Mouse (Mus musculus) myocyte (in vitro differentiated cells): ENCODE data around the gene Nup93.

ENCODE experiments used
- CEBPB ChIP-seq: IDR thresholded peaks from 2 replicates; pipeline ENCODE4 v1.6.1; 2011; ENCODE audit warnings: mild to moderate bottlenecking, moderate library complexity; ENCODE audit not compliant: poor library complexity, insufficient read depth, severe bottlenecking
- E2F4 ChIP-seq: IDR thresholded peaks from one replicate; pipeline ENCODE4 v1.6.1; 2011; ENCODE audit warnings: mild to moderate bottlenecking, control low read depth, moderate library complexity; ENCODE audit not compliant: insufficient read depth
- MAX ChIP-seq: IDR thresholded peaks from one replicate; pipeline ENCODE4 v1.6.1; 2011; ENCODE audit warnings: low read depth, mild to moderate bottlenecking, control low read depth
- MYOD1 ChIP-seq, 3 experiments: IDR thresholded peaks; one replicate each; pipeline ENCODE4 v1.6.1; 2011; ENCODE audit warnings: control low read depth in 2 of 3, low read depth in 2 of 3, mild to moderate bottlenecking in 2 of 3, moderate library complexity in 1 of 3; ENCODE audit not compliant: insufficient read length in 2 of 3, control insufficient read depth in 1 of 3
- MYOG ChIP-seq, 3 experiments: IDR thresholded peaks; one replicate each; pipeline ENCODE4 v1.6.1; 2011; ENCODE audit warnings: control low read depth in 2 of 3, low read depth in 2 of 3, mild to moderate bottlenecking in 2 of 3; ENCODE audit not compliant: insufficient read length in 2 of 3, control insufficient read depth in 1 of 3, insufficient read depth in 1 of 3
- POLR2A ChIP-seq: IDR thresholded peaks from one replicate; pipeline ENCODE4 v1.6.1; 2011; ENCODE audit warnings: low read depth, mild to moderate bottlenecking, control low read depth, moderate library complexity; ENCODE audit not compliant: insufficient read length
- POLR2AphosphoS2 ChIP-seq: IDR thresholded peaks from one replicate; pipeline ENCODE4 v1.6.1; 2011; ENCODE audit warnings: low read depth, control low read depth; ENCODE audit not compliant: insufficient read length
- REST ChIP-seq: IDR thresholded peaks from one replicate; pipeline ENCODE4 v1.6.1; 2011; ENCODE audit warnings: mild to moderate bottlenecking, control low read depth, moderate library complexity; ENCODE audit not compliant: insufficient read depth, insufficient read length
- TCF12 ChIP-seq: IDR thresholded peaks from one replicate; pipeline ENCODE4 v1.6.1; 2011; ENCODE audit warnings: mild to moderate bottlenecking, control low read depth; ENCODE audit not compliant: poor library complexity, insufficient read depth, severe bottlenecking
- TCF3 ChIP-seq: IDR thresholded peaks from one replicate; pipeline ENCODE4 v1.6.1; 2011; ENCODE audit warnings: low read depth, control low read depth; ENCODE audit not compliant: insufficient read length
- USF1 ChIP-seq: IDR thresholded peaks from one replicate; pipeline ENCODE4 v1.6.1; 2011; ENCODE audit warnings: low read depth, mild to moderate bottlenecking, control low read depth, moderate library complexity

- no peak for TF ChIP-seq MAX
- TF ChIP-seq POLR2A: no peak
- TF ChIP-seq USF1: no peak
- TF ChIP-seq TCF12: no peak
- TF ChIP-seq REST: no peak
- TF ChIP-seq MYOG (IDR thresholded peaks at IDR 0.05; ENCODE audit: control insufficient read depth in 1 of 3, insufficient read depth in 1 of 3, insufficient read length in 2 of 3, low read depth in 2 of 3): no peak
- TF ChIP-seq CEBPB: no peak
- TF ChIP-seq MYOD1 (IDR thresholded peaks at IDR 0.05; ENCODE audit: control insufficient read depth in 1 of 3, insufficient read length in 2 of 3, low read depth in 2 of 3): no peak
- TF ChIP-seq E2F4: no peak
- TF ChIP-seq TCF3: no peak
- no peak for TF ChIP-seq POLR2AphosphoS2
These were observed 99.7 kb downstream of the Nup93 start for GRCm38 (mm10) chr8:94314069-94314468.
